Mouse (Mus musculus): ENCODE results near the gene Atp10b. TPM values are rescaled to one million over a fixed set of nuclear protein-coding genes. Genes with fewer than 3 reads are reported as not detected.

Atp10b gene
- polyA plus RNA-seq, 1 experiment = not detected

DNA sequence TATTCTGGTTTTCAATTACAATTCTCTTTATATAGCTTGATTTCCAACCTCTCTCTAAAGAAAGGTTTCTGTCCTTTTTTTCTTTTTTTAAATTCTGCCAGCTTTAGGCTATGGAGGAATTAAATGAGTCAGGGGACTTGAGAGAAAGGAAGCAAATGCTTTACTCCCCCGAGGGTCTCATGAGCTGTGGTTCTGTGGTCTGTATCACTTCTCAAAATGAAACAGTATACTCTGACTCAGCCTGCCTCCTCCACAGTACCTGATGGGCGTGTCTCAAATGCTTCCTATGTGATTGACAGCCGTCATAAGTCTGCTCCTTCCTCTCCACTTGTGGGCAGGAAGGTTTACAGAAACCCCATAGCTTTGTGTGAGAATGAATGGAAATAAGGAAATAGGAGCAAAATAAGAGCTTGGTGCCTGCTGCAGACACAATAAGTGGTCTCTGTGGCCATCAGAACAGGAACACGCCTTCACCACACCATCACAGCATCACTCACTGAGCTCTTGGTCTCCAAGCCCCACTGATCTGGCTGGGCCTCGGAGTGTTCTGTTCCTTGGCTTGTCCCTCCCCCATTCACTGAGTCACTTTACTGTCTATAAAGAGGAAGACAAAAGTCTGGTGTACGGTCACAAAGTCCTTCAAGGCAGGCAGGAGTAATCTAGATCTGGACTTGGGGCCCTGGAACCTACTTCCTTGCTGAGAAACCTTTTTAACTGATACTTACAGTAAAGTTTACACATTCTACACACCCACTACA lies 24.9 kb downstream of the Atp10b start:
- no peak overlapping the region for H3K4me3 ChIP-seq (ENCODE audit: extremely low read depth, insufficient read depth, insufficient read length)
- TF ChIP-seq POLR2A (IDR thresholded peaks at IDR 0.05; ENCODE audit: low read depth, low read length) (no peak), CTCF (IDR thresholded peaks at IDR 0.05; ENCODE audit: extremely low read depth, insufficient read depth, insufficient read length, insufficient replicate concordance) (no peak)
- no peaks in the 10 kb centered on the region for H3K27me3 ChIP-seq (ENCODE audit: control insufficient read depth, insufficient read depth, low read length)
- DNase-seq (ENCODE audit: low read depth in 1 of 2, low spot score in 2 of 2) = no peak
- H3K36me3 ChIP-seq (ENCODE audit: control insufficient read depth, insufficient read depth, low read length) = no peaks in the 10 kb centered on the region
- WGBS = 14% methylated on average over 6 of the region's 6 CpGs
- H3K27ac ChIP-seq (ENCODE audit: insufficient read depth, low read length) = no peak overlapping the region
- no peaks in the 10 kb centered on the region for H3K4me1 ChIP-seq (ENCODE audit: control insufficient read depth, insufficient read depth, insufficient read length)

DNA sequence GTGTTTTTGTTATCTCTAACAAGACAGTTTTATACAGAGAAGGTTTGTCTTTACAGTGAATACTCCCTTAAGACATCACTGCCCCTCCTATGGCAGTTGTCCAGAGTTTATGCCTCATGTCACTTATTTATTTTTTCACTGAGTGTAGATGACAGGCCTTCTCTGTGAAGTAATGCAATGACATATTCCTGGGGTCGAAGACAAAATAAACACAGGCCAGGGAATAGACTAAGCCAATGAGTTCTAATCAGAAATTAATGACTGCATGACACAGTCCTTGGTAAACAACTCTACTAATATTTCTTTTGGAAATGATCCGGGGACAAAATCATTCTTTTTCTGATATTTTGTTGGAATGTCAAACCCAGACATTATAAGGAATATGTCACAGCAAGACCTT lies 32.7 kb downstream of the Atp10b start:
- Histone ChIP-seq H3K36me3 (ENCODE audit: control insufficient read depth, insufficient read depth, low read length) (no peaks in the 10 kb centered on the region), H3K27me3 (ENCODE audit: control insufficient read depth, insufficient read depth, low read length) (no peaks in the 10 kb centered on the region), H3K27ac (ENCODE audit: insufficient read depth, low read length) (no peak overlapping the region), H3K4me3 (ENCODE audit: extremely low read depth, insufficient read depth, insufficient read length) (no peak overlapping the region), H3K4me1 (ENCODE audit: control insufficient read depth, insufficient read depth, insufficient read length) (no peaks in the 10 kb centered on the region)
- no peak for DNase-seq (ENCODE audit: low read depth in 1 of 2, low spot score in 2 of 2)
- TF ChIP-seq CTCF (IDR thresholded peaks at IDR 0.05; ENCODE audit: extremely low read depth, insufficient read depth, insufficient read length, insufficient replicate concordance) (no peak), POLR2A (IDR thresholded peaks at IDR 0.05; ENCODE audit: low read depth, low read length) (no peak)
- 82% methylated on average over 2 of the region's 2 CpGs for WGBS

DNA sequence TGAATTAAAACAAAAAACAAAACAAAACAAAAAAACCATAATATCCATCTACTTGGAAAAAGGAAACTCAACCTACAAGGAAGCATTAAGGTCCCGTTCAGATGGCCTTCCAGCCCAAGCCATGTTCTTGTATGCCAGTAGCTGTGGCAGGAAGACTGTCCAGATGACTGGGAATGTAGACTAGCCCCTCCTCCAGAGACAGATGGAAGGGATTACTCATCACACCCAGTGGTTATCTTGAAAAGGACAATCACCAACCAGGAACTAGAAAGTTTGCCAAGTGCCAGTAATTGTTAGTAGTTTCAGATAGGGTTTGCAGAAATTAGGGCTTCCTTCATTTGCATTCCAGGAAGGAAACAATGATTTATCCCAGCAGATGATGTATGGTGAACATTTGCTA lies 33.1 kb downstream of the Atp10b start:
- no peak for DNase-seq (ENCODE audit: low read depth in 1 of 2, low spot score in 2 of 2)
- 45% methylated on average over 1 of the region's 1 CpGs for WGBS
- Histone ChIP-seq H3K4me1 (ENCODE audit: control insufficient read depth, insufficient read depth, insufficient read length) (no peaks in the 10 kb centered on the region), H3K4me3 (ENCODE audit: extremely low read depth, insufficient read depth, insufficient read length) (no peak overlapping the region), H3K36me3 (ENCODE audit: control insufficient read depth, insufficient read depth, low read length) (no peaks in the 10 kb centered on the region), H3K27ac (ENCODE audit: insufficient read depth, low read length) (no peak overlapping the region), H3K27me3 (ENCODE audit: control insufficient read depth, insufficient read depth, low read length) (no peaks in the 10 kb centered on the region)
- TF ChIP-seq POLR2A (IDR thresholded peaks at IDR 0.05; ENCODE audit: low read depth, low read length) = no peak
- TF ChIP-seq CTCF (IDR thresholded peaks at IDR 0.05; ENCODE audit: extremely low read depth, insufficient read depth, insufficient read length, insufficient replicate concordance) = no peak

DNA sequence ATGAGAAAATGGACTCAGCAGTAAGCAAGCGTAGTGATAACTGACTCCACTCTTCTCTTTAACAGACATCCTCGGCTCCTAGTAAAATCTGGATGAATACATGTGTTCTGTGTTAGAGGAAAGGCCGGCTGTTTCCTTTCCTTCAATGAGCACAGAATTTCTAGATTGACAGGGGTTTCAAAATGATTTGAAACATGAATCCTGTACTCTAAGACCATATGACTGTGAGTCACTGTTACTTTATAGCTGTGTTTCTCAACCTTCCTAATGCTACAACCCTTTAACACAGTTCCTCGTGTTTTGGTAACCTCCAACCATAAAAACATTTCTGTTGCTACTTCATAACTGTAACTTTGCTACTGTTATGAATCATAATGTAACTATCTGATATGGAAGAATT lies 33.8 kb downstream of the Atp10b start:
- Histone ChIP-seq H3K4me3 (ENCODE audit: extremely low read depth, insufficient read depth, insufficient read length) (no peak overlapping the region), H3K27ac (ENCODE audit: insufficient read depth, low read length) (no peak overlapping the region), H3K27me3 (ENCODE audit: control insufficient read depth, insufficient read depth, low read length) (no peaks in the 10 kb centered on the region), H3K36me3 (ENCODE audit: control insufficient read depth, insufficient read depth, low read length) (no peaks in the 10 kb centered on the region), H3K4me1 (ENCODE audit: control insufficient read depth, insufficient read depth, insufficient read length) (no peaks in the 10 kb centered on the region)
- DNase-seq (ENCODE audit: low read depth in 1 of 2, low spot score in 2 of 2) = no peak
- 85% methylated on average over 4 of the region's 4 CpGs for WGBS
- no peak for TF ChIP-seq CTCF (IDR thresholded peaks at IDR 0.05; ENCODE audit: extremely low read depth, insufficient read depth, insufficient read length, insufficient replicate concordance)
- TF ChIP-seq POLR2A (IDR thresholded peaks at IDR 0.05; ENCODE audit: low read depth, low read length) = no peak

DNA sequence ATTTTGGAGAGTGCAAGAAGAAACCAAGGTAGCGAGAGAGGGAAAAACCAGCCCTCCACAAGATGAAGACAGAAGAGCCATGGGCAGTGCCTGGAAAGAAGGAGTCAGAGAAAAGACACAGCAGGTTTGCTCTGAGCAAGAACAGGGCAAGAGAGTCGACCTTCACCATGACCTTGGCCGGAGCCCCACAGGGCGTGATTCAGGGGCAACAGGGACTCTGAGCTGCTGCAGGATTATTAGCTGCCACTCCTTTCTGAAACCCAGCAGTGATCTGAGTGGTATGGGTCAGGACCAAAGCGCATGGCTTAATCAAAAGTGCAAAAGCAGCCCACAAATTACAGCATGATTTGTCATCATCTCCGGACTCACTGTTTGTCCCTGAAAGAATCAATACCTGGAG lies 36.6 kb downstream of the Atp10b start:
- no peak overlapping the region for H3K27ac ChIP-seq (ENCODE audit: insufficient read depth, low read length)
- WGBS = 75% methylated on average over 6 of the region's 6 CpGs
- DNase-seq (ENCODE audit: low read depth in 1 of 2, low spot score in 2 of 2) = no peak
- TF ChIP-seq CTCF (IDR thresholded peaks at IDR 0.05; ENCODE audit: extremely low read depth, insufficient read depth, insufficient read length, insufficient replicate concordance) (no peak), POLR2A (IDR thresholded peaks at IDR 0.05; ENCODE audit: low read depth, low read length) (no peak)
- no peak overlapping the region for H3K4me3 ChIP-seq (ENCODE audit: extremely low read depth, insufficient read depth, insufficient read length)
- no peaks in the 10 kb centered on the region for H3K27me3 ChIP-seq (ENCODE audit: control insufficient read depth, insufficient read depth, low read length)
- no peaks in the 10 kb centered on the region for H3K36me3 ChIP-seq (ENCODE audit: control insufficient read depth, insufficient read depth, low read length)
- H3K4me1 ChIP-seq (ENCODE audit: control insufficient read depth, insufficient read depth, insufficient read length) = no peaks in the 10 kb centered on the region

DNA sequence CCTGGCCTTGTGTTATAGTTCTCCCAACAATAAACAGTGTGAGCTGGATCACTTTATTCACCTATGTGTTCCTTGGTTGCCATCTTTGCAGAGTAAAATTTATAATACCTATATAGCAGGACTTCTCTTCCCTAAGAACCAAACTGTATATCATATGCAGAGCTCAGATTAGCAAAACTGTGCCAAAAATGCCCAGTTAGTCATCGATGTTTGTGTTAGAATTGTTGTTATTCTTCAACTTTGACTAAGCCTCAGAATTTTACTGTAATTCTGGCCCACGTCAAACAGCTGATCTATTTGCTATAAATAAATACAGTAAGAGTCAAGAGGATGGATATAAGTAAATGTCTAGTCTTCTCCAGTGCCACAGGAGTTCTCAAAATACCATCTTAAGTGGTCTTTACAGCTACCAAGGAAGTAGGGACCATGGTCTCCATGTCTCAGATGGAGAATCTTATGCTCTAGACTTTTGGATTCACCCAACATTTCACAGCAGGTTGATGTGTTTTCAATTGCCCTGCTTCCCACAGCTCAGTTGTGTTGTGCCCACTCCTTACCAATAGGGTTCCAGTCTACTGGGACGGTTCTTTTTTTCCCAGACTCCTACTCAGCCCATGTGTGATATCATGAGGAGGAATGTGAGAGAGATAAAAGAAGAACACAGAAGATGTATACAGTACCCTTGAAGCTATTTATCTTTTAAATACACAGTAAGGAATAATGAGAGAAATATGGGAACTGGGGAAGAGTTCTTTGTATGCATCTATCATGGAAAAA lies 40.3 kb downstream of the Atp10b start:
- no peak overlapping the region for H3K4me3 ChIP-seq (ENCODE audit: extremely low read depth, insufficient read depth, insufficient read length)
- H3K27me3 ChIP-seq (ENCODE audit: control insufficient read depth, insufficient read depth, low read length) = no peaks in the 10 kb centered on the region
- H3K4me1 ChIP-seq (ENCODE audit: control insufficient read depth, insufficient read depth, insufficient read length) = no peaks in the 10 kb centered on the region
- H3K36me3 ChIP-seq (ENCODE audit: control insufficient read depth, insufficient read depth, low read length) = no peaks in the 10 kb centered on the region
- no peak for TF ChIP-seq CTCF (IDR thresholded peaks at IDR 0.05; ENCODE audit: extremely low read depth, insufficient read depth, insufficient read length, insufficient replicate concordance)
- no peak for TF ChIP-seq POLR2A (IDR thresholded peaks at IDR 0.05; ENCODE audit: low read depth, low read length)
- DNase-seq (ENCODE audit: low read depth in 1 of 2, low spot score in 2 of 2) = no peak
- no peak overlapping the region for H3K27ac ChIP-seq (ENCODE audit: insufficient read depth, low read length)
- 88% methylated on average over 3 of the region's 3 CpGs for WGBS

DNA sequence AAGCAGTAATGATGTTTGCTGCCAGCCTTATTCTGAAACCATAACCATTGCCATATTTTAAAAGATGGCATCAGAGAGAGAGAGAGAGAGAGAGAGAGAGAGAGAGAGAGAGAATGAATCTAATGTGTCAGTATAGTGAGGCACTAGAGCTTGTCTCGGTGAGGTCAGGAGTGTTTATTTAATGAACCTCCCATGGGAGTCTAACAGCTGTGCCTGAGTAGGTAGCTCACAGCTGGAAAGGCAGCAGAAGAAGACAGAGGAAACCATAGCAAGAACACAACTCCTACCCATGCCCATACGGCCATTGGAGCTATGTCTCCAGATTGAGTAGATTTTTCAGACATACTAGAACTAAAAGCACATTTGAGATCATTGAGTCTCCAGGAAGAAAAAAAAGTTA lies 49.1 kb downstream of the Atp10b start:
- TF ChIP-seq POLR2A (IDR thresholded peaks at IDR 0.05; ENCODE audit: low read depth, low read length) (no peak), CTCF (IDR thresholded peaks at IDR 0.05; ENCODE audit: extremely low read depth, insufficient read depth, insufficient read length, insufficient replicate concordance) (no peak)
- no peak for DNase-seq (ENCODE audit: low read depth in 1 of 2, low spot score in 2 of 2)
- WGBS = 64% methylated on average over 2 of the region's 2 CpGs
- Histone ChIP-seq H3K4me1 (ENCODE audit: control insufficient read depth, insufficient read depth, insufficient read length) (no peaks in the 10 kb centered on the region), H3K4me3 (ENCODE audit: extremely low read depth, insufficient read depth, insufficient read length) (no peak overlapping the region), H3K27ac (ENCODE audit: insufficient read depth, low read length) (no peak overlapping the region), H3K27me3 (ENCODE audit: control insufficient read depth, insufficient read depth, low read length) (no peaks in the 10 kb centered on the region), H3K36me3 (ENCODE audit: control insufficient read depth, insufficient read depth, low read length) (no peaks in the 10 kb centered on the region)
